Mouse (Mus musculus): Measurements from ENCODE around the gene Atp2b4.

- TF ChIP-seq CTCF (IDR thresholded peaks at IDR 0.05; ENCODE audit: low read depth) (no peak), EP300 (optimal IDR thresholded peaks at IDR 0.05) (no peak)
These were observed 89.9 kb downstream of the Atp2b4 start for GRCm38 (mm10) chr1:133710895-133711294.
